Mouse (Mus musculus) forebrain, embryonic 16.5 days (tissue): Measurements from ENCODE around the gene Gm10964. TPM values are rescaled to one million over a fixed set of nuclear protein-coding genes. Genes with fewer than 3 reads are reported as not detected.

ENCODE experiments used
- polyA plus RNA-seq: library from polyadenylated mRNA; unstranded; fragments of >200 nt; fragmentation: Nextera tagmentation; extraction: Ambion mirVana; gene quantifications from 2 replicates; pipeline ENCODE4 v1.2.1, GENCODE M21; 2015

Gene Gm10964
- polyA plus RNA-seq, 1 experiment from 2014 or later, result not detected

Other genes with a start within 250 kb of the Gm10964 start
- gene Syt6, start 164.1 kb upstream of the Gm10964 start, polyA plus RNA-seq, result 23.5 and 25.4 TPM in 2 replicates
- 0.16 and 0.17 TPM in 2 replicates for gene Atg4a-ps, start 93.3 kb upstream of the Gm10964 start, polyA plus RNA-seq
- gene Olfml3, start 1.4 kb upstream of the Gm10964 start, polyA plus RNA-seq, result 5.1 and 6.8 TPM in 2 replicates
- 12.7 and 13.6 TPM in 2 replicates for gene Hipk1, start 52.2 kb downstream of the Gm10964 start, polyA plus RNA-seq
- 26.2 and 26.8 TPM in 2 replicates for gene Dclre1b, start 70.1 kb downstream of the Gm10964 start, polyA plus RNA-seq
- gene Ap4b1, start 70.2 kb downstream of the Gm10964 start, polyA plus RNA-seq, result 24.2 and 25.9 TPM in 2 replicates
- gene Gm43064, start 70.2 kb downstream of the Gm10964 start, polyA plus RNA-seq, result 0.13 and 0.14 TPM in 2 replicates
- gene Bcl2l15, start 93.2 kb downstream of the Gm10964 start, polyA plus RNA-seq, result 0.26 and 0.86 TPM in 2 replicates
- gene Ptpn22, start 120.4 kb downstream of the Gm10964 start, polyA plus RNA-seq, result 0.10 and 0.24 TPM in 2 replicates
- gene Rsbn1, start 174.8 kb downstream of the Gm10964 start, polyA plus RNA-seq, result 21.1 and 23.4 TPM in 2 replicates
- gene Phtf1, start 228.7 kb downstream of the Gm10964 start, polyA plus RNA-seq, result 26.0 and 30.3 TPM in 2 replicates